ENCODE assay signal across 9 mouse cellular contexts in the genomic region with DNA sequence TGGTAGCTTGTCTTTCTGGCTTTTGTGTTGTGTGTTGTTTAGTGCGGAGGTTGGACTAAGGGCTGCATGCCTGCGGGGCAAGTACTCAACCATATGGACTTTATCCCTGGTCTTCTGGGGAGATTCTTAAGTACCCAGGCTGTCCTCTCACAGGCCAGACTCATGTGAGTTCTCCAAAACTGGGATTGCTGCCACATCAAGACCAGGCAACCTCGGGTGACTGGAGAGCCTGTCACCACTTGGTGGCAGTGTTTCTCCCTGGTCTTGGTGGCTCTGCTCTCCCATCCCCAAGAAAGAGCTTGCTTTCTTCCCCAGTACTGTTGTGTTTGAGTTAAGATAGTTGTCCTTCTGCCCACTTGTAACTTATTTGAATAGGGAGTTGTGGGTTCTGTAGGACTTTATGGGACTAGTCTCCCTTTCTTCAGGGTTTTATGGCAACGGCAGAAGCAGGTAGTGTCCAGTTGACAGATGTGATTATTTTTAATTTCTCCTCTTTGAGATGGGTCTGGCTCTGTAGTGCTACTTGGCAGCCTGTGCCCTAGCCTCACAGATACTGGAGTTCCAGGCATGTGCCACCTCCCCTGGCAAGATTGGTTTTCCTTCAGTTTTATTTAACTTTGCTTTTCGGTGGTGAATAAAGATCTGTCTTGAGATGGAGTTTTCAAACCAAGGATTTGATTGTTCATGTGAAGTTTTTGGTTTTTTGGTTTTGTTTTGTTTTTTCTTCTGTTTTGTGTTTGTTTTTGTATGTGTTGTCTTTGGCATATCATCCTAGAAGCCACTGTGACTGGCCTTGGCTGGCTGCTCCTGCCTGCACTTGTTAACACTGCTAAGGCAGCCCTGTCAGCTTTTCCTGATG.
DNase-seq lines count a peak whose midpoint lies in the region; ATAC-seq and TF ChIP-seq lines count a peak whose summit lies in the region.
"Had no signal": no experiment of that assay in that cellular context is flagged by ENCODE, and none has a peak within 500 bp of the region (broad histone marks: within the 10 kb centered on the region; RNA-seq: fewer than 3 reads in every experiment).

No protein-coding gene starts in this region.

- peak overlapping the region; percentile 79 for H3K27ac ChIP-seq in bone marrow macrophage, adult 2 months (ENCODE audit: insufficient read depth, low read depth, low read length)
- H3K27ac ChIP-seq in heart, embryonic 13.5 days (replicated peaks), result 0 out of 2 replicates have a peak overlapping the region, but pooled peaks have one; percentile 58
- H3K27ac ChIP-seq in kidney, embryonic 16.5 days (ENCODE audit: low read length), result peak overlapping the region; percentile 65; the same call in 1 of the 2 replicates
- H3K27ac ChIP-seq in liver, adult 2 months (replicated peaks; ENCODE audit: insufficient read depth, low read depth, low read length), result peak overlapping the region; percentile 24

- 56% methylated on average over 5 of the region's 5 CpGs for WGBS in heart, embryonic 13.5 days
- WGBS in kidney, embryonic 16.5 days, result 55% methylated on average over 5 of the region's 5 CpGs
- 37% methylated on average over 5 of the region's 5 CpGs for WGBS in liver, adult 2 months

- peak; percentile 27; the same call in 1 of the 2 replicates for TF ChIP-seq CTCF in bone marrow macrophage, adult 2 months (IDR thresholded peaks at IDR 0.05; ENCODE audit: low read depth, low read length)
- peak; percentile 96 for TF ChIP-seq CTCF in liver, adult 2 months (IDR thresholded peaks at IDR 0.05; ENCODE audit: low read depth, low read length)

- no peaks in the 10 kb centered on the region for H3K27me3 ChIP-seq in heart, embryonic 13.5 days (replicated peaks)
- H3K27me3 ChIP-seq in kidney, embryonic 16.5 days (ENCODE audit: insufficient read depth, low read length), result no peaks in the 10 kb centered on the region
- no peaks in the 10 kb centered on the region for H3K27me3 ChIP-seq in liver, adult 2 months (ENCODE audit: control insufficient read depth, insufficient read depth, low read length)
- H3K27me3 ChIP-seq in splenic B cell, adult 2 months (ENCODE audit: control insufficient read depth, insufficient read depth, low read length, poor library complexity, severe bottlenecking), result no peaks in the 10 kb centered on the region

- H3K4me1 ChIP-seq in bone marrow macrophage, adult 2 months (ENCODE audit: control insufficient read depth, insufficient read depth, low read length), result peaks cover 22% of the 10 kb centered on the region
- H3K4me1 ChIP-seq in heart, embryonic 13.5 days, result peaks cover 17% of the 10 kb centered on the region
- H3K4me1 ChIP-seq in kidney, embryonic 16.5 days (ENCODE audit: insufficient read depth, low read length), result peaks cover 28% of the 10 kb centered on the region
- H3K4me1 ChIP-seq in liver, adult 2 months (ENCODE audit: control insufficient read depth, insufficient read depth, low read length), result peaks cover 5% of the 10 kb centered on the region

- DNase-seq in CD4-positive, CD25-positive, alpha-beta regulatory T cell, adult 2 months (ENCODE audit: low read depth, low spot score), result peak; percentile 77
- DNase-seq in liver, adult 2 months (ENCODE audit: extremely low read depth, low read depth, low spot score), result peak; percentile 82
- DNase-seq in splenic B cell, adult 2 months (ENCODE audit: low read depth, low spot score), result peak; percentile 78

- peak overlapping the region; percentile 41; the same call in 1 of the 2 replicates for H3K9ac ChIP-seq in heart, embryonic 13.5 days
- H3K9ac ChIP-seq in kidney, embryonic 16.5 days (replicated peaks; ENCODE audit: low read length), result peak overlapping the region; percentile 25
- H3K9ac ChIP-seq in liver, adult 2 months (ENCODE audit: low read depth, low read length), result no peak overlapping the region

- no peaks in the 10 kb centered on the region for H3K9me3 ChIP-seq in heart, embryonic 13.5 days
- no peaks in the 10 kb centered on the region for H3K9me3 ChIP-seq in kidney, embryonic 16.5 days (ENCODE audit: low read length)

- 0 out of 2 replicates have a peak, but pooled peaks have one; percentile 51 for ATAC-seq in erythroblast, adult 5-6 weeks (replicated peaks; ENCODE audit: low FRiP score, poor library complexity, severe bottlenecking)
- ATAC-seq in heart, embryonic 13.5 days (ENCODE audit: extremely low read depth, insufficient number of reproducible peaks, low FRiP score, low TSS enrichment), result no peak
- peak; percentile 68 for ATAC-seq in kidney, embryonic 16.5 days (ENCODE audit: low FRiP score, low TSS enrichment)
- ATAC-seq in monocyte, adult 5-6 weeks (replicated peaks; ENCODE audit: insufficient number of reproducible peaks, low FRiP score, low TSS enrichment, poor library complexity, severe bottlenecking), result peak; percentile 57

- peaks cover 37% of the 10 kb centered on the region for H3K36me3 ChIP-seq in heart, embryonic 13.5 days
- peaks cover 9% of the 10 kb centered on the region; the same call in 1 of the 2 replicates for H3K36me3 ChIP-seq in kidney, embryonic 16.5 days (ENCODE audit: insufficient read depth, low read length)
- H3K36me3 ChIP-seq in liver, adult 2 months (ENCODE audit: control insufficient read depth, insufficient read depth, low read length), result no peaks in the 10 kb centered on the region
- H3K36me3 ChIP-seq in splenic B cell, adult 2 months (ENCODE audit: control insufficient read depth, insufficient read depth, low read length, poor library complexity, severe bottlenecking), result peaks cover 7% of the 10 kb centered on the region

- no peak for TF ChIP-seq POLR2A in bone marrow macrophage, adult 2 months (IDR thresholded peaks at IDR 0.05; ENCODE audit: borderline replicate concordance, low read depth, low read length)
- no peak for TF ChIP-seq POLR2A in liver, adult 2 months (IDR thresholded peaks at IDR 0.05; ENCODE audit: extremely low read depth, insufficient read depth, low read length)

- no peaks in the 10 kb centered on the region for H3K79me2 ChIP-seq in liver, adult 2 months (ENCODE audit: control insufficient read depth, insufficient read depth, low read length)

- H3K4me2 ChIP-seq in heart, embryonic 13.5 days, result no peak overlapping the region
- H3K4me2 ChIP-seq in kidney, embryonic 16.5 days (replicated peaks; ENCODE audit: low read depth, low read length), result no peak overlapping the region

- H3K4me3 ChIP-seq in bone marrow macrophage, adult 2 months (ENCODE audit: insufficient read depth, low read length), result no peak overlapping the region
- no peak overlapping the region for H3K4me3 ChIP-seq in heart, embryonic 13.5 days
- no peak overlapping the region for H3K4me3 ChIP-seq in kidney, embryonic 16.5 days (ENCODE audit: low read length)
- no peak overlapping the region for H3K4me3 ChIP-seq in liver, adult 2 months (ENCODE audit: insufficient read depth, low read depth, low read length)
- H3K4me3 ChIP-seq: erythroblast, embryonic 14.5 days had no signal

Comparison
In these comparisons a context has a peak if more than half of its experiments do, and no peak if none do; other contexts are left out.
1. H3K27ac ChIP-seq: peak in every context shown above with its lines; median percentile 79 in bone marrow macrophage, adult 2 months; 65 in kidney, embryonic 16.5 days; 58 in heart, embryonic 13.5 days; 24 in liver, adult 2 months.